Mouse (Mus musculus) forebrain, postnatal 0 days (tissue): ENCODE measurements around the gene Inpp5b. TPM values are rescaled to one million over a fixed set of nuclear protein-coding genes. Genes with fewer than 3 reads are reported as not detected.
A peak's percentile ranks its signal among the peaks of the same experiment; 100 is the strongest.

Experiments
- ATAC-seq: fragments of 200-750 bp; cut with Nextera tagmentation; 2 replicates; pipeline ENCODE4 v1.8.0; 2017; ENCODE audit warnings: mild to moderate bottlenecking, moderate library complexity
- DNase-seq: peaks from one replicate; pipeline ENCODE4 v3.0.0-alpha.2; 2015
- H3K27ac ChIP-seq: fragments of 300-500 bp; sonication (generic); 2 replicates; pipeline ENCODE4 v1.5.1; 2014; ENCODE audit warnings: low read depth, mild to moderate bottlenecking, antibody characterized with exemption, low read length, moderate library complexity, mixed read lengths
- H3K27me3 ChIP-seq: fragments of 300-500 bp; sonication (generic); 2 replicates; pipeline ENCODE4 v1.6.1; 2014; ENCODE audit warnings: mild to moderate bottlenecking, low read length, mixed read lengths; ENCODE audit not compliant: insufficient read depth
- H3K36me3 ChIP-seq: fragments of 300-500 bp; sonication (generic); 2 replicates; pipeline ENCODE4 v1.6.1; 2014; ENCODE audit warnings: mild to moderate bottlenecking, moderate library complexity; ENCODE audit not compliant: insufficient read depth
- H3K4me1 ChIP-seq: fragments of 300-500 bp; sonication (generic); 2 replicates; pipeline ENCODE4 v1.6.1; 2014; ENCODE audit warnings: antibody characterized with exemption; ENCODE audit not compliant: insufficient read depth
- H3K4me2 ChIP-seq: fragments of 300-500 bp; sonication (generic); 2 replicates; pipeline ENCODE4 v1.6.1; 2014; ENCODE audit warnings: low read depth, mild to moderate bottlenecking, moderate library complexity
- H3K4me3 ChIP-seq: fragments of 300-500 bp; sonication (generic); 2 replicates; pipeline ENCODE4 v1.5.1; 2014; ENCODE audit warnings: low read depth, low read length, mixed read lengths
- H3K9ac ChIP-seq: fragments of 300-500 bp; sonication (generic); 2 replicates; pipeline ENCODE4 v1.6.1; 2014; ENCODE audit warnings: mild to moderate bottlenecking
- H3K9me3 ChIP-seq: fragments of 300-500 bp; sonication (generic); 2 replicates; pipeline ENCODE4 v1.6.1; 2016; ENCODE audit warnings: low read length
- CTCF ChIP-seq: sonication (generic); IDR thresholded peaks from 2 replicates; pipeline ENCODE4 v1.5.1; 2016; ENCODE audit warnings: antibody characterized with exemption, control low read depth, low read depth
- WGBS: fragments of 180-500 bp; shearing (Covaris S2); extraction: QIAGEN DNeasy Blood & Tissue Kit; methylation state at CpG from one replicate; pipeline ENCODE4 v1.1.7; 2014; 5-methylcytosine and 5-hydroxymethylcytosine counted together
- polyA plus RNA-seq: library from polyadenylated mRNA; unstranded; fragments of >200 nt; fragmentation: Nextera tagmentation; extraction: Ambion mirVana; gene quantifications from 2 replicates; pipeline ENCODE4 v1.2.1, GENCODE M21; 2015
- total RNA-seq: library from RNA; depleted of rRNA; stranded (reverse); fragments of >200 nt; gene quantifications from 2 replicates; pipeline ENCODE4 v1.2.3, GENCODE M21; 2014

Inpp5b gene
- total and polyA plus RNA-seq, 2 experiments from 2014 or later = 11.2 to 21.7 TPM

DNA sequence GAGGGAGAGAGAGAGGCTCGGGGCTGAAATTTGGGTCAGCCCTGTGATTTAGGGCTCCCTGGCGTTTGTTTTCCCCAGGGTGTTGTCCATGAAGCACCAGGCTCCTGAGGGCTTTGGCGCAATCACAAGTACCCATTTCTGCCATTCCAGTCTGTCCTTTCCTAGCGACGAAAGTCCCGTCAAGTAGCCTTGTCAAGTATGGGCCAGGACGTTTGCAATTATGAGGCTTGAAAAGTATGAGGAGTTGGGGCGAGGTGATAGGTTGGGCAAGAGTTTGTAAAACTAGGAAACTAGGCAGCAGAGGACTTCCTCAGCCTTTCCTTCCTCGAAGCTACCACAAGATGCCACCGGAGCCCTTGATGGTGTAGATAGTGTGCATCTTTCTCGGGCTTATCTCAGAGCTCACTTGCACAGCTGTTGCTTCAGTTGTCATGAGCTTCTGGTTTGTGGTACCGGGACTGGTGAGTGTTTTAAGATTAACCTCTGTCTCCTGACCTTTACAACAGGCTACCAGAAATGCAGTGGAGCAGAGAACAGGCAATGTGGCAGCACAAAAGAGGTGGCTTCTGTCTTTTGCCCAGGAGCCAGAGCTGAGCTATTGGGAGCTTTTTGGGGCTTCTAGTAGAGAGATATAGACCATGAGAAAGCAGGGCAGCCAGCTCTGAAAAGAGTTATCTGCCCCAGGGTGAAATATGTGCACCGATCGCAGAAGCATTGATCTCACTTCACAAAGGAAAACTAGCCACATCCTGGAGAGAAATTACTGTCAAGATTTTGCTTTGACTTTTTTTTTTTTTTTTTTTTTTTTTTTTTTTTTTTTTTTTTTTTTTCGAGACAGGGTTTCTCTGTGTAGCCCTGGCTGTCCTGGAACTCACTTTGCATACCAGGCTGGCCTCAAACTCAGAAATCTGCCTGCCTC is 10.9 kb downstream of the Inpp5b start:
- TF ChIP-seq CTCF = 0 out of 2 replicates have a peak, but pooled peaks have one; percentile 10
- H3K4me3 ChIP-seq = peak overlapping the region; percentile 65
- 24% methylated on average over 15 of the region's 15 CpGs for WGBS
- peak overlapping the region; percentile 64; the same call in 1 of the 2 replicates for H3K9ac ChIP-seq
- H3K4me2 ChIP-seq = peak overlapping the region; percentile 100
- H3K27me3 ChIP-seq = no peaks in the 10 kb centered on the region
- peaks cover 9% of the 10 kb centered on the region; the same call in 1 of the 2 replicates for H3K36me3 ChIP-seq
- H3K9me3 ChIP-seq = no peaks in the 10 kb centered on the region
- peaks cover 6% of the 10 kb centered on the region; the same call in 1 of the 2 replicates for H3K4me1 ChIP-seq
- DNase-seq (no peak), ATAC-seq (no peak)
- H3K27ac ChIP-seq = no peak overlapping the region

DNA sequence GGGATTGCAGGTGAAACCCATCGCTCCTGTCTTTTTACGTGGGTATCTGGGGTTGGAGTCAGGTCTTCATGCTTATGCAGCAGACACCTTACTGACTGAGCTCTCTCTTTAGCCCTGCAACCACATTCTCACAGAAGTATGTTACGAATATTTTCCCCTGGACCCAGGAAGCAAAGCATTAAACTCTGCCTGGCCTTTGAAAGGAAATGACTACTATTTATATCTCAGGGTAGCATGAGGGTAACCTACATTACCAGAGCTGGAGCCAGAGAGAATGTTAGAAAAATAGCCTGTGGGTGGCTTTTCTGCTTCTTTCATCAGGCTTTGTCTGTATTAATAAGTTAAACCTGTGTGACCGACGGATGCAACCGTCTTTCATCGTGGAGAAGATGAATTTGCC is 13.9 kb downstream of the Inpp5b start:
- ATAC-seq (no peak), DNase-seq (no peak)
- peaks cover 6% of the 10 kb centered on the region; the same call in 1 of the 2 replicates for H3K4me1 ChIP-seq
- no peak overlapping the region for H3K9ac ChIP-seq
- 79% methylated on average over 7 of the region's 7 CpGs for WGBS
- no peaks in the 10 kb centered on the region for H3K9me3 ChIP-seq
- H3K4me2 ChIP-seq = no peak overlapping the region
- H3K36me3 ChIP-seq = peaks cover 5% of the 10 kb centered on the region; the same call in 1 of the 2 replicates
- no peak overlapping the region for H3K4me3 ChIP-seq
- H3K27ac ChIP-seq = no peak overlapping the region
- TF ChIP-seq CTCF = no peak
- H3K27me3 ChIP-seq = no peaks in the 10 kb centered on the region

DNA sequence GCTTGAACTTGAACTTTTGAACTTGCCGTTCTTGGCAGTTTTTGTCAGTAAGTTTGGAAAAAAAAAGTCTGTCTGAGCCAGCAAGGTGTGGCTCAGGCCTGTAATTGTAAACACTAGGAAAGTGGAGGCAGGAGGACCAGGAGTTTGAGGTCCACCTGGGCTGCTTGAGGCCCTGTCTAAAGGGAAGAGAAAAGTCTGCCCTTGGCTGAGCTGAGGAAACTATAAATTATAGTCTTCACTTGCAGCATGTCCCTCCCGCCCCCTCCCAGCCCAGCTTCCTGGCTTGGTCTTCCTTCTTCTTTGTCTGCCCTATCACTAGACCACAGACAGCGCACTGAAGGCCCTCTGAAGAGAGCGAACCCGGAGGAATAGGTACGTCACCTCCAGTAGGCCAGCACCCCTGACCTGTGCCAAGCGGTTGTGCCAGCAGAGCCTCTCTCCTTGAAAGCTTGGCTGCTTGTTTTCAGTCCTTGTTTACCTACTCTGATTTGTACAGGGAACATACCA is 17.7 kb downstream of the Inpp5b start:
- no peak for ATAC-seq
- DNase-seq = no peak
- H3K36me3 ChIP-seq = peaks cover 5% of the 10 kb centered on the region; the same call in 1 of the 2 replicates
- 96% methylated on average over 7 of the region's 7 CpGs for WGBS
- H3K4me3 ChIP-seq = no peak overlapping the region
- H3K27ac ChIP-seq = no peak overlapping the region
- TF ChIP-seq CTCF = no peak
- H3K4me1 ChIP-seq = no peaks in the 10 kb centered on the region
- no peak overlapping the region for H3K4me2 ChIP-seq
- no peaks in the 10 kb centered on the region for H3K9me3 ChIP-seq
- H3K27me3 ChIP-seq = no peaks in the 10 kb centered on the region
- no peak overlapping the region for H3K9ac ChIP-seq

DNA sequence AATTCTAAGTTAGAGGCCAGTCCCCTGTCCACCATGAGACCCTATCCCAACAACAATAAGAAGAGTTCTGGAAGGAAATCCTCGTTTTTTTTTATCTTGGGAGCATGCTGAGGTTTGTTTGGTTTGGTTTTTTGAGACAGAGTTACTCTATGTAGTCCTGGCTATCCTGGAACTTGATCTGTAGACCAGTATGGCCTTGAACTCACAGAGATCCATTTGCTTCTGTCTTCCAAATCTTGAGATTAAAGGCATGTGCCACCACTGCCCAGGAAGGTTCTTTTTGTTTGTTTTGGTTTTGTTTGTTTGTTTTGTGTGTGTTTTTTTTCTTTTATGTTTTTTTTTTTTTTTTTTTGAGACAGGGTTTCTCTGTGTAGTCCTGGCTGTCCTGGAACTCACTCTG is 19.6 kb downstream of the Inpp5b start:
- Histone ChIP-seq H3K36me3 (peaks cover 5% of the 10 kb centered on the region; the same call in 1 of the 2 replicates), H3K4me2 (no peak overlapping the region), H3K27ac (no peak overlapping the region), H3K27me3 (no peaks in the 10 kb centered on the region), H3K4me3 (no peak overlapping the region), H3K9ac (no peak overlapping the region), H3K9me3 (no peaks in the 10 kb centered on the region), H3K4me1 (no peaks in the 10 kb centered on the region)
- TF ChIP-seq CTCF = no peak
- no peak for ATAC-seq
- 54% methylated on average over 1 of the region's 1 CpGs for WGBS
- no peak for DNase-seq

DNA sequence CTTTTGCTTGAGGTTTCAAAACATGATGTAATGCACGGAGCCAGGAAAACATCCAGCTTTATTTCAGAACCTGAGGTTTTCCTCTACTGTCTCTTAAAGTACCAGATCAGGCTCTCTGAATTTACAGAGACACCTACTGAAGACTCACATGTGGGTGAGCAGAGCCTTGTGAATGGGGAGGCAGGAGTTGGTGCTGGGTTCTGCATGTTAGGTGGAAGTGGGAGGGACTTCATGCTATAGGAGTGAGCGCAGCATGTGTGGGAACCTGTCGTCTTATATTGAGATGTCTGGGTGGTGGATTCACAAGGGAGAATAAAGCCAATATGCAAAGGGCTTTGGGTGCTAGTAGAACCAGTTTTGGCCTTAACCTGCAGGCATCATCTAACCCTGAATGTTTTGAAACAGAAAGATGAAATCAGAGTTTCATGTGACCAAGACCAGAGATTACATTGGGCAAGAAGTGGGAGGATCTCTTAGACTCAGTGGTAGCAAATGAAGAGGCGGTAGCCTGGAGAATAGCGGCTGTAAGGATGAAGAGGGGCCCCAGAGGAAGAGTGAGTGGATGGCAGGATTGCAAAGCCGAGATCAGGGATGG is 21.3 kb downstream of the Inpp5b start:
- 90% methylated on average over 6 of the region's 6 CpGs for WGBS
- no peak overlapping the region for H3K4me2 ChIP-seq
- no peaks in the 10 kb centered on the region for H3K4me1 ChIP-seq
- no peak overlapping the region for H3K27ac ChIP-seq
- H3K9me3 ChIP-seq = no peaks in the 10 kb centered on the region
- no peak overlapping the region for H3K9ac ChIP-seq
- TF ChIP-seq CTCF = no peak
- DNase-seq (no peak), ATAC-seq (no peak)
- H3K4me3 ChIP-seq = no peak overlapping the region
- no peaks in the 10 kb centered on the region for H3K27me3 ChIP-seq
- peaks cover 5% of the 10 kb centered on the region; the same call in 1 of the 2 replicates for H3K36me3 ChIP-seq

DNA sequence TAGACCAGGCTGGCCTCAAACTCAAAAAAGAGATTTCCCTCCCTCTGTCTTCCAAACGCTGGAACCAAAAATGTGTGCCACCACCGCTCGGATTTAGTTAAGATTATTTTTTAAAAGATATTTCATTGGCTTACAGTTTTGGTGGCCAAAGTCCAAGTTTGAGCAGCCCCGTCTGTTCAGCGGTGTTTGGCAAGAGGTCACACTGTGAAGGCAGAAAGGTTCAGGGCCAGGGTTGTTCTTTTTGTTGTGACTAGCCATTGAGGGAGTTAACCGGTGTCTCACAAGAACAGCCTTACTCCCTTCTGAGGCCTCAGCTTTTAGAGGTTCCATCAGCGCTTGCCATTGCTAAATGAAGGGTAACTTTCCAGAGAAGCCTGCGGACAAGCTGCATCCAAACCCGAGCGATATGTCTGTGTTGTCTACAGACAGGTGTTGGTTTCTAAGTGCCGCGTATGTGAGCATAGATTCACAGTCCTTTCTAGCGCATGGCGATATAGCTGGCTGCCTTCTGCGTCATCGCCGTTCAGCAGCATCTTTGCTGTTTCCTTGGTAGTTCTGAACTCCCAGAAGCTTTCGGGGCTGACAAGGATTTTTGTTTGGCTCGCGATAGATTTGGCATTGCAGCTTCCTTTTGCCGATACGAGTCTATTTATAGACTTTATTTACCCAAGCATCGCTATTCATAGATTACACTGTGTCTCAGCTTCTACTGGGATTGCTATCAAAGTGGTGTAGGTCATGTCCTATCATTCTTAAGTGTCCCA is 24.3 kb downstream of the Inpp5b start:
- Histone ChIP-seq H3K4me2 (no peak overlapping the region), H3K4me1 (no peaks in the 10 kb centered on the region), H3K9me3 (no peaks in the 10 kb centered on the region), H3K36me3 (no peaks in the 10 kb centered on the region), H3K4me3 (no peak overlapping the region), H3K27me3 (no peaks in the 10 kb centered on the region), H3K27ac (no peak overlapping the region), H3K9ac (no peak overlapping the region)
- WGBS = 66% methylated on average over 23 of the region's 23 CpGs
- peak; percentile 66 for DNase-seq
- peak; percentile 86 for ATAC-seq
- no peak for TF ChIP-seq CTCF
